Comparison of ENCODE assay signal across 23 mouse cellular contexts in the genomic region with DNA sequence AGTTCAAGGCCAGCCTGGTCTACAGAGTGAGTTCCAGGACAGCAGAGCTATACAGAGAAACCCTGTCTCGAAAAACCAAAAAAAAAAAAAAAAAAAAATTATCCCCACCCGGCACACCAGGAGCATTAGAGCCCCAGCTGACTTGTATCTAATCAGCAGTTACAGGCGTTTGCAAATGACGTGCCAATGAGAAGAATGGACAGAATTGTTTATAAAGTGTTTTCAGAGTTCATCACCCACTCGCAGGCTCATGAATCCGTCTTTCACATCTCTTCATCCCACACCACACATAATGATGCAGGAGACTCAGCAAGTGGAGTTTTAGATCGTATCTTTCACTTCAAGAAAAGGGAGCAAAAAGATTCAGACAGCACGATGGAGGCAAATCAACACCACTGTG. TPM values are rescaled to one million over a fixed set of nuclear protein-coding genes. Genes with fewer than 3 reads are reported as not detected.
DNase-seq lines count a peak whose midpoint lies in the region; ATAC-seq and TF ChIP-seq lines count a peak whose summit lies in the region.
"Had no signal": no experiment of that assay in that cellular context is flagged by ENCODE, and none has a peak within 500 bp of the region (broad histone marks: within the 10 kb centered on the region; RNA-seq: fewer than 3 reads in every experiment).

No protein-coding gene starts in this region.

- no peak overlapping the region for H3K4me2 ChIP-seq in heart, embryonic 16.5 days (ENCODE audit: low read depth, low read length)
- no peak overlapping the region for H3K4me2 ChIP-seq in lung, embryonic 16.5 days (ENCODE audit: low read depth, low read length)
- H3K4me2 ChIP-seq: embryonic facial prominence, embryonic 15.5 days; forebrain, embryonic 15.5 days; heart, embryonic 11.5 days; hindbrain, embryonic 15.5 days had no signal

- H3K36me3 ChIP-seq in heart, embryonic 16.5 days (ENCODE audit: control insufficient read depth, insufficient read depth), result peaks cover 33% of the 10 kb centered on the region
- H3K36me3 ChIP-seq in lung, embryonic 16.5 days (ENCODE audit: control insufficient read depth, insufficient read depth, low read length), result peaks cover 24% of the 10 kb centered on the region
- H3K36me3 ChIP-seq in small intestine, adult 2 months (ENCODE audit: control insufficient read depth, insufficient read depth, low read length), result peaks cover 41% of the 10 kb centered on the region

- no peak overlapping the region for H3K9ac ChIP-seq in heart, embryonic 16.5 days (ENCODE audit: low read length)
- no peak overlapping the region for H3K9ac ChIP-seq in lung, embryonic 16.5 days (ENCODE audit: low read length)
- H3K9ac ChIP-seq: embryonic facial prominence, embryonic 15.5 days; forebrain, embryonic 15.5 days; hindbrain, embryonic 15.5 days had no signal

- no peak for DNase-seq in gastrocnemius, adult 2 months
- DNase-seq in gastrocnemius, postnatal 25 days, result no peak
- no peak for DNase-seq in heart, adult 11 months
- DNase-seq in lung, postnatal 4 days, result no peak
- DNase-seq in retina, postnatal 1 day, result no peak
- DNase-seq: B cell, adult 2 months; cerebellum, adult 2 months; cerebellum, postnatal 10 days; embryo, embryonic 11 days; gastrocnemius, postnatal 10 days; heart, postnatal 14 days had no signal

- H3K4me3 ChIP-seq in gastrocnemius, adult 2 months, result peak overlapping the region; percentile 38
- no peak overlapping the region for H3K4me3 ChIP-seq in heart, embryonic 16.5 days (ENCODE audit: low read length)
- no peak overlapping the region for H3K4me3 ChIP-seq in lung, embryonic 16.5 days (ENCODE audit: low read length)
- H3K4me3 ChIP-seq in small intestine, adult 2 months (ENCODE audit: low read depth, low read length), result no peak overlapping the region
- H3K4me3 ChIP-seq: embryonic facial prominence, embryonic 15.5 days; forebrain, embryonic 15.5 days; hindbrain, embryonic 15.5 days had no signal

- TF ChIP-seq CTCF in gastrocnemius, adult 2 months (IDR thresholded peaks at IDR 0.05), result no peak
- no peak for TF ChIP-seq CTCF in small intestine, adult 2 months (IDR thresholded peaks at IDR 0.05; ENCODE audit: extremely low read depth, insufficient read length, insufficient replicate concordance, low read depth, low read length)

- WGBS in heart, embryonic 16.5 days, result 62% methylated on average over 8 of the region's 8 CpGs
- WGBS in lung, embryonic 16.5 days, result 47% methylated on average over 8 of the region's 8 CpGs
- WGBS in small intestine, adult 2 months, result 80% methylated on average over 8 of the region's 8 CpGs

- H3K4me1 ChIP-seq in heart, embryonic 16.5 days (ENCODE audit: control insufficient read depth, insufficient read depth, low read length), result peaks cover 9% of the 10 kb centered on the region
- H3K4me1 ChIP-seq in lung, embryonic 16.5 days (replicated peaks; ENCODE audit: control insufficient read depth, insufficient read depth, low read length), result no peaks in the 10 kb centered on the region; the same call in 1 of the 2 replicates
- H3K4me1 ChIP-seq in small intestine, adult 2 months (ENCODE audit: control insufficient read depth, insufficient read depth, insufficient read length, low read length), result no peaks in the 10 kb centered on the region
- H3K4me1 ChIP-seq: embryonic facial prominence, embryonic 15.5 days; forebrain, embryonic 15.5 days; hindbrain, embryonic 15.5 days had no signal

- no peak for TF ChIP-seq POLR2A in small intestine, adult 2 months (IDR thresholded peaks at IDR 0.05; ENCODE audit: low read depth, low read length)

- intact Hi-C loops in gastrocnemius, adult 2 months (cut with DNase I), result loop anchor here (2.0 kb wide), 1 partner anchor 15 kb away; a partner anchor contains a TSS

- ATAC-seq in heart, embryonic 16.5 days (replicated peaks; ENCODE audit: extremely low read depth, insufficient read depth, low FRiP score), result no peak
- peak; percentile 22; the same call in 1 of the 2 replicates for ATAC-seq in lung, embryonic 16.5 days (ENCODE audit: low read depth)
- ATAC-seq: CD4-positive, CD25-positive, alpha-beta regulatory T cell, adult 4 months; forebrain, embryonic 15.5 days; inflammation-experienced regulatory T-cells, adult 6 months; intestine, postnatal 0 days had no signal

- H3K9me3 ChIP-seq in heart, embryonic 16.5 days (replicated peaks; ENCODE audit: control insufficient read depth, low read length), result no peaks in the 10 kb centered on the region
- no peaks in the 10 kb centered on the region for H3K9me3 ChIP-seq in lung, embryonic 16.5 days (ENCODE audit: control insufficient read depth, low read length)
- H3K9me3 ChIP-seq: embryonic facial prominence, embryonic 15.5 days; forebrain, embryonic 15.5 days; G1E; hindbrain, embryonic 15.5 days had no signal

- no peaks in the 10 kb centered on the region for H3K27me3 ChIP-seq in heart, embryonic 16.5 days (ENCODE audit: control insufficient read depth, insufficient read depth, low read length)
- no peaks in the 10 kb centered on the region for H3K27me3 ChIP-seq in lung, embryonic 16.5 days (ENCODE audit: control insufficient read depth, insufficient read depth, low read depth, low read length)
- no peaks in the 10 kb centered on the region for H3K27me3 ChIP-seq in small intestine, adult 2 months (ENCODE audit: control insufficient read depth, insufficient read depth, low read length)
- H3K27me3 ChIP-seq: embryonic facial prominence, embryonic 15.5 days; forebrain, embryonic 15.5 days; hindbrain, embryonic 15.5 days had no signal

- H3K27ac ChIP-seq in gastrocnemius, adult 2 months, result peak overlapping the region; percentile 88
- peak overlapping the region; percentile 41 for H3K27ac ChIP-seq in heart, embryonic 16.5 days (ENCODE audit: low read length)
- H3K27ac ChIP-seq in lung, embryonic 16.5 days (ENCODE audit: low read length), result no peak overlapping the region
- 0 out of 2 replicates have a peak overlapping the region, but pooled peaks have one; percentile 15 for H3K27ac ChIP-seq in small intestine, adult 2 months (ENCODE audit: insufficient read depth, low read depth, low read length)
- H3K27ac ChIP-seq: embryonic facial prominence, embryonic 15.5 days; forebrain, embryonic 15.5 days; hindbrain, embryonic 15.5 days had no signal

RNA-seq across cellular contexts. Expression of a gene that starts 7.9 kb away (rescaled TPM):
- total RNA-seq in gastrocnemius, adult 2 months (2021), result 10 to 100 TPM; 17.5 to 21.5 TPM
- 10 to 100 TPM; 16.1 to 18.3 TPM for total RNA-seq in gastrocnemius, postnatal 25 days (2021)
- 40.3 and 49.2 TPM in 2 replicates for polyA plus RNA-seq in heart, embryonic 16.5 days (2015; fragmentation: Nextera tagmentation; extraction: Ambion mirVana)
- polyA plus RNA-seq in lung, embryonic 16.5 days (2015; fragmentation: Nextera tagmentation; extraction: Ambion mirVana), result 52.9 and 59.5 TPM in 2 replicates
- 0.57 and 0.85 TPM in 2 replicates for polyA plus RNA-seq in small intestine, adult 2 months (2012; rRNA removed)

RNA-seq across cellular contexts. Expression of a gene that starts 15.0 kb away (rescaled TPM):
- total RNA-seq in gastrocnemius, adult 2 months (2021), result 100 to 1,000 TPM; 151 to 515 TPM
- 100 to 1,000 TPM; 200 to 220 TPM for total RNA-seq in gastrocnemius, postnatal 25 days (2021)
- 3.8 and 5.0 TPM in 2 replicates for polyA plus RNA-seq in heart, embryonic 16.5 days (2015; fragmentation: Nextera tagmentation; extraction: Ambion mirVana)
- polyA plus RNA-seq in lung, embryonic 16.5 days (2015; fragmentation: Nextera tagmentation; extraction: Ambion mirVana), result 6.6 and 8.0 TPM in 2 replicates
- 6.8 and 9.2 TPM in 2 replicates for polyA plus RNA-seq in small intestine, adult 2 months (2012; rRNA removed)

RNA-seq across cellular contexts. Expression of a gene that starts 28.8 kb away (rescaled TPM):
- total RNA-seq in gastrocnemius, adult 2 months (2021), result under 1 TPM; 0.14 to 0.26 TPM
- total RNA-seq in gastrocnemius, postnatal 25 days (2021), result under 1 TPM; 0.38 to 0.43 TPM
- 0.15 and 0.17 TPM in 2 replicates for polyA plus RNA-seq in heart, embryonic 16.5 days (2015; fragmentation: Nextera tagmentation; extraction: Ambion mirVana)
- 0.06 and 0.13 TPM in 2 replicates for polyA plus RNA-seq in lung, embryonic 16.5 days (2015; fragmentation: Nextera tagmentation; extraction: Ambion mirVana)
- polyA plus RNA-seq in small intestine, adult 2 months (2012; rRNA removed), result 0.04 and 0.09 TPM in 2 replicates
- total RNA-seq: common myeloid progenitor, adult 5-6 weeks had no signal
- polyA plus RNA-seq: CD4-positive, CD25-positive, alpha-beta regulatory T cell, adult 4 months; G1E; inflammation-experienced regulatory T-cells, adult 6 months; intestine, postnatal 0 days had no signal

RNA-seq across cellular contexts. Expression of a gene that starts 29.1 kb away (rescaled TPM):
- total RNA-seq in gastrocnemius, adult 2 months (2021), result 10 to 100 TPM; 11.1 to 14.3 TPM
- total RNA-seq in gastrocnemius, postnatal 25 days (2021), result 10 to 100 TPM; 10.8 to 11.3 TPM
- polyA plus RNA-seq in heart, embryonic 16.5 days (2015; fragmentation: Nextera tagmentation; extraction: Ambion mirVana), result 77.7 and 95.1 TPM in 2 replicates
- 122 and 134 TPM in 2 replicates for polyA plus RNA-seq in lung, embryonic 16.5 days (2015; fragmentation: Nextera tagmentation; extraction: Ambion mirVana)
- polyA plus RNA-seq in small intestine, adult 2 months (2012; rRNA removed), result 3.3 and 7.2 TPM in 2 replicates

RNA-seq across cellular contexts. Expression of a gene that starts 56.2 kb away (rescaled TPM):
- 10 to 100 TPM in 1 of 2 experiments, 1 to 10 TPM in 1; 8.9 to 10.6 TPM for total RNA-seq in gastrocnemius, adult 2 months (2021)
- total RNA-seq in gastrocnemius, postnatal 25 days (2021), result 10 to 100 TPM in 1 of 2 experiments, 1 to 10 TPM in 1; 8.8 to 10.3 TPM
- polyA plus RNA-seq in heart, embryonic 16.5 days (2015; fragmentation: Nextera tagmentation; extraction: Ambion mirVana), result 16.3 and 16.8 TPM in 2 replicates
- 36.0 and 40.3 TPM in 2 replicates for polyA plus RNA-seq in lung, embryonic 16.5 days (2015; fragmentation: Nextera tagmentation; extraction: Ambion mirVana)
- 21.8 and 26.7 TPM in 2 replicates for polyA plus RNA-seq in small intestine, adult 2 months (2012; rRNA removed)

Comparison
In these comparisons a context has a peak if more than half of its experiments do, and no peak if none do; other contexts are left out.
1. RNA of a gene that starts 7.9 kb away (polyA plus RNA-seq): 52.9 to 59.5 TPM in lung, embryonic 16.5 days and 40.3 to 49.2 TPM in heart, embryonic 16.5 days; 0.57 to 0.85 TPM in small intestine, adult 2 months; every median in the first group is over 10 times any median in the second.